In the genomic region with DNA sequence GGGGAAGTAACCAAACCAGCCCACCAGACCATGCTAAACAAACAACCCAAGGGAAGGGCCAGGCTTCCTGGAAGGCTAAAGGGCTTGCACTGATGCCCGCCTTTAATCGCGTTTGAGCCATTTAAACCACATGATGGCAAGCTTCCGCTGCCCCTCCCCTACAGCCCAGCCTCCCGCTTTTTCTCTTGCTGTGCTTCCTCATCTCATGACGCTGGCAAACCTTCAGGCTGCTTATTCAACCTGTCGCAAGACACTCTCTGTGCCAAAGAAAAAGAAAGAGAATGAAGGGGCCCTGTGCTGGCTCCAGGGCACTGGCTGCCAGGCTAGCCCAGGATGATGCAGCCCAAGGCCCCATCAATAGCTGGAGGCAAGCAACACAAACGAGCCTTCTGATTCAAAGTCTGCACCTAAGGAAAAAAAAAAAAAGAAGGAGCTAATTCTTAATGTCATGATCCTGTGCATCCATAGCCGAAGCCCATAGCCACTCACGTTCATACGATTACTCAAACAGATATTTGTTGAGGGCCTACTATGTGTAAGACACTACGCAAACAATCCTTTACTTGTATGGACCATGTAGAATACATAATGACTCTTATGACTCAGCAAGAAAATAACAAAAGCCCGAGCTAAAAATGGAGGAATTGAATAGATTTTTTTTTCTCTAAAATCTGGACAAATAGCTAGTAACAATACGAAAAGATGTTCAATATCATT, we compare ENCODE assay signal across 8 mouse cellular contexts.
DNase-seq lines count a peak whose midpoint lies in the region; ATAC-seq and TF ChIP-seq lines count a peak whose summit lies in the region.

No protein-coding gene starts in this region.

- H3K27ac ChIP-seq in heart, adult 2 months = no peak overlapping the region
- no peak overlapping the region for H3K27ac ChIP-seq in heart, embryonic 11.5 days (ENCODE audit: low read depth, low read length)
- no peak overlapping the region for H3K27ac ChIP-seq in CH12.LX (ENCODE audit: insufficient read depth, low read depth)
- H3K27ac ChIP-seq in kidney, adult 2 months (ENCODE audit: insufficient read depth, low read depth, low read length) = no peak overlapping the region

- no peaks in the 10 kb centered on the region for H3K9me3 ChIP-seq in heart, embryonic 11.5 days (replicated peaks; ENCODE audit: control insufficient read depth, low read length)
- no peaks in the 10 kb centered on the region for H3K9me3 ChIP-seq in CH12.LX (replicated peaks; ENCODE audit: low read length)

- H3K4me3 ChIP-seq in heart, adult 2 months = no peak overlapping the region
- no peak overlapping the region for H3K4me3 ChIP-seq in heart, embryonic 11.5 days (ENCODE audit: low read depth, low read length)
- H3K4me3 ChIP-seq in CH12.LX (replicated peaks in 1 of 3; ENCODE audit: low read depth in 2 of 3, low read length in 2 of 3, poor library complexity in 1 of 3) = no peak overlapping the region
- H3K4me3 ChIP-seq in kidney, adult 2 months (ENCODE audit: insufficient read depth, low read depth, low read length) = no peak overlapping the region

- peak; percentile 30 to 62 for DNase-seq in heart, adult 2 months
- peak; percentile 24 for DNase-seq in 3134 (ENCODE audit: extremely low read depth, insufficient read length, low spot score)
- DNase-seq in CH12.LX (ENCODE audit: extremely low read depth) = peak; percentile 17
- peak; percentile 44 for DNase-seq in kidney, adult 2 months
- peak; percentile 53 for DNase-seq in lung, postnatal 10 days
- peak; percentile 28 for DNase-seq in thymus, postnatal 14 days
- no peak for DNase-seq in urinary bladder, adult 18-20 months (ENCODE audit: low spot score in 2 of 2)

- in situ Hi-C loops in CH12.LX (cut with MboI; ENCODE audit: low pct_ligation_motif_present, low pct_unique_long_range_greater_than_20kb, low sequenced_read_pairs) = loop anchor here (5.0 to 25.0 kb wide), 2 partner anchors 169 to 379 kb away; partner anchors contain the start of gene Il15ra

- TF ChIP-seq RAD21 in CH12.LX (IDR thresholded peaks at IDR 0.05; ENCODE audit: low read depth, low read length) = no peak

- no peak for TF ChIP-seq POLR2A in heart, adult 2 months (IDR thresholded peaks at IDR 0.05; ENCODE audit: insufficient read depth, low read depth, low read length)
- TF ChIP-seq POLR2A in CH12.LX (IDR thresholded peaks at IDR 0.05; ENCODE audit: low read depth, low read length) = no peak
- no peak for TF ChIP-seq POLR2A in kidney, adult 2 months (IDR thresholded peaks at IDR 0.05; ENCODE audit: low read depth, low read length)

- H3K9ac ChIP-seq in heart, adult 2 months (ENCODE audit: low read depth, low read length) = no peak overlapping the region
- H3K9ac ChIP-seq in heart, embryonic 11.5 days (ENCODE audit: low read depth, low read length) = no peak overlapping the region
- no peak overlapping the region for H3K9ac ChIP-seq in CH12.LX (ENCODE audit: insufficient read depth, low read depth)

- no peaks in the 10 kb centered on the region for H3K79me2 ChIP-seq in heart, adult 2 months (replicated peaks; ENCODE audit: control insufficient read depth, insufficient read depth, low read length)
- no peaks in the 10 kb centered on the region for H3K79me2 ChIP-seq in CH12.LX (replicated peaks; ENCODE audit: control insufficient read depth, extremely low read depth, insufficient read depth, poor library complexity, severe bottlenecking)

- WGBS in heart, adult 2 months = 60% methylated on average over 14 of the region's 14 CpGs
- 58% methylated on average over 14 of the region's 14 CpGs for WGBS in heart, embryonic 11.5 days (ENCODE audit: insufficient replicate concordance)
- WGBS in kidney, adult 2 months = 51% methylated on average over 14 of the region's 14 CpGs

- TF ChIP-seq EP300 in heart, adult 2 months (IDR thresholded peaks at IDR 0.05; ENCODE audit: insufficient read depth, low read depth, low read length) = no peak
- no peak for TF ChIP-seq EP300 in CH12.LX (IDR thresholded peaks at IDR 0.05; ENCODE audit: low read length)

- H3K4me1 ChIP-seq in heart, adult 2 months (ENCODE audit: control insufficient read depth, insufficient read depth, low read length) = peaks cover 3% of the 10 kb centered on the region
- peaks cover 3% of the 10 kb centered on the region; the same call in 1 of the 2 replicates for H3K4me1 ChIP-seq in heart, embryonic 11.5 days (ENCODE audit: control insufficient read depth, insufficient read depth, low read length)
- peaks cover 6 to 21% of the 10 kb centered on the region in 2 experiments for H3K4me1 ChIP-seq in CH12.LX (ENCODE audit: control insufficient read depth in 1 of 2, insufficient read depth in 2 of 2)
- 0 out of 2 replicates have a peak, but pooled peaks cover 3% of the 10 kb centered on the region for H3K4me1 ChIP-seq in kidney, adult 2 months (ENCODE audit: control insufficient read depth, insufficient read depth, low read length)

- ATAC-seq in heart, embryonic 11.5 days (replicated peaks; ENCODE audit: insufficient number of reproducible peaks, low FRiP score, low TSS enrichment) = no peak

- intact Hi-C loops in heart, adult 2 months (cut with DNase I) = loop anchor here (5.0 to 10.0 kb wide), 3 partner anchors 44 to 354 kb away; no protein-coding TSS in a partner anchor

- H3K4me2 ChIP-seq in heart, embryonic 11.5 days = no peak overlapping the region
- no peak overlapping the region for H3K4me2 ChIP-seq in CH12.LX (ENCODE audit: insufficient read depth, low read depth, poor library complexity, severe bottlenecking)

- no peak for TF ChIP-seq CTCF in heart, adult 2 months (IDR thresholded peaks at IDR 0.05)
- no peak for TF ChIP-seq CTCF in CH12.LX (conservative IDR thresholded peaks at IDR 0.05 in 1 of 2, IDR thresholded peaks at IDR 0.05 in 1 of 2; ENCODE audit: low read depth in 2 of 2, low read length in 2 of 2)
- TF ChIP-seq CTCF in kidney, adult 2 months (conservative IDR thresholded peaks at IDR 0.05; ENCODE audit: insufficient read depth, insufficient read length, low read depth, low read length) = no peak

- no peaks in the 10 kb centered on the region for H3K36me3 ChIP-seq in heart, adult 2 months (ENCODE audit: control insufficient read depth, insufficient read depth, low read length)
- H3K36me3 ChIP-seq in heart, embryonic 11.5 days (ENCODE audit: control insufficient read depth, insufficient read depth, low read length) = no peaks in the 10 kb centered on the region
- H3K36me3 ChIP-seq in CH12.LX (replicated peaks in 1 of 2; ENCODE audit: control insufficient read depth in 1 of 2, insufficient read depth in 1 of 2, low read length in 1 of 2) = no peaks in the 10 kb centered on the region
- no peaks in the 10 kb centered on the region for H3K36me3 ChIP-seq in kidney, adult 2 months (ENCODE audit: control insufficient read depth, insufficient read depth, low read length)

- dilution Hi-C loops in CH12.LX (cut with MboI; ENCODE audit: extremely low pct_ligation_motif_present, extremely low pct_unique_long_range_greater_than_20kb, low sequenced_read_pairs) = no loop called here

- H3K27me3 ChIP-seq in heart, adult 2 months (ENCODE audit: control insufficient read depth, insufficient read depth, low read length) = peaks cover 1% of the 10 kb centered on the region; the same call in 1 of the 2 replicates
- no peaks in the 10 kb centered on the region for H3K27me3 ChIP-seq in heart, embryonic 11.5 days (ENCODE audit: control insufficient read depth, insufficient read depth, low read length)
- no peaks in the 10 kb centered on the region for H3K27me3 ChIP-seq in CH12.LX (replicated peaks)
- no peaks in the 10 kb centered on the region for H3K27me3 ChIP-seq in kidney, adult 2 months (replicated peaks; ENCODE audit: control insufficient read depth, insufficient read depth, low read length)

TF ChIP-seq in CH12.LX, 34 proteins besides CTCF, POLR2A, EP300 and RAD21:
- TF ChIP-seq TBP (conservative IDR thresholded peaks at IDR 0.05; ENCODE audit: low read depth, low read length) = no peak
- no peak for TF ChIP-seq MAFK (IDR thresholded peaks at IDR 0.05; ENCODE audit: insufficient replicate concordance, low read length)
- TF ChIP-seq ZKSCAN1 (IDR thresholded peaks at IDR 0.05; ENCODE audit: borderline replicate concordance, low read depth, low read length) = 0 out of 2 replicates have a peak, but pooled peaks have one; percentile 33

Comparison
In these comparisons a context has a peak if more than half of its experiments do, and no peak if none do; other contexts are left out.
1. DNase-seq: peak in heart, adult 2 months (2 of 2), 3134 (single experiment), CH12.LX (single experiment), kidney, adult 2 months (single experiment), lung, postnatal 10 days (single experiment) and thymus, postnatal 14 days (single experiment); none in urinary bladder, adult 18-20 months (0 of 2).